Mouse (Mus musculus): ENCODE data around the gene Nmt1. TPM values are rescaled to one million over a fixed set of nuclear protein-coding genes. Genes with fewer than 3 reads are reported as not detected.

Gene Nmt1
- 101 TPM in 2 replicates for polyA plus RNA-seq (2011; ENCODE audit: insufficient read depth, insufficient read length, low read depth, missing spikeins)

GRCm38 (mm10) chr11:103028176-103028891 lies at the start of gene Nmt1, which contains the start of gene Dcakd:
Nmt1 (plus strand) TSS chr11:103028190.
Dcakd (minus strand) TSS chr11:103028333.
- Histone ChIP-seq H3K4me1 (ENCODE audit: control insufficient read depth, insufficient read depth, low read length) (peaks cover 2% of the 10 kb centered on the region), H3K36me3 (ENCODE audit: control insufficient read depth, insufficient read depth, low read length, poor library complexity, severe bottlenecking) (peaks cover 5% of the 10 kb centered on the region), H3K4me3 (ENCODE audit: low read depth, low read length) (peak within 1 kb of the TSS; percentile 97), H3K27ac (ENCODE audit: insufficient read depth, low read length) (peak within 1 kb of the TSS; percentile 81), H3K9ac (ENCODE audit: low read depth, poor library complexity, severe bottlenecking) (peak within 1 kb of the TSS; percentile 75), H3K9me3 (replicated peaks; ENCODE audit: control insufficient read depth, insufficient read depth, low read length, poor library complexity, severe bottlenecking) (no peaks in the 10 kb centered on the region), H3K27me3 (ENCODE audit: control insufficient read depth, insufficient read depth, low read length, poor library complexity, severe bottlenecking) (no peaks in the 10 kb centered on the region)
- peak; percentile 66 for TF ChIP-seq POLR2A (IDR thresholded peaks at IDR 0.05; ENCODE audit: insufficient read depth, low read length)
- 0 out of 2 replicates have a peak, but pooled peaks have one; percentile 33 for TF ChIP-seq EP300 (IDR thresholded peaks at IDR 0.05; ENCODE audit: insufficient read depth, low read depth, low read length)
- TF ChIP-seq CTCF (IDR thresholded peaks at IDR 0.05; ENCODE audit: low read depth, low read length): no peak

- H3K9me3 ChIP-seq (replicated peaks; ENCODE audit: control insufficient read depth, insufficient read depth, low read length, poor library complexity, severe bottlenecking): no peaks in the 10 kb centered on the region
- H3K27me3 ChIP-seq (ENCODE audit: control insufficient read depth, insufficient read depth, low read length, poor library complexity, severe bottlenecking): no peaks in the 10 kb centered on the region
- no peak overlapping the region for H3K9ac ChIP-seq (ENCODE audit: low read depth, poor library complexity, severe bottlenecking)
- H3K4me3 ChIP-seq (ENCODE audit: low read depth, low read length): no peak overlapping the region
- no peak overlapping the region for H3K27ac ChIP-seq (ENCODE audit: insufficient read depth, low read length)
- H3K36me3 ChIP-seq (ENCODE audit: control insufficient read depth, insufficient read depth, low read length, poor library complexity, severe bottlenecking): no peaks in the 10 kb centered on the region
- H3K4me1 ChIP-seq (ENCODE audit: control insufficient read depth, insufficient read depth, low read length): no peaks in the 10 kb centered on the region
- TF ChIP-seq CTCF (IDR thresholded peaks at IDR 0.05; ENCODE audit: low read depth, low read length): no peak
- no peak for TF ChIP-seq POLR2A (IDR thresholded peaks at IDR 0.05; ENCODE audit: insufficient read depth, low read length)
- no peak for TF ChIP-seq EP300 (IDR thresholded peaks at IDR 0.05; ENCODE audit: insufficient read depth, low read depth, low read length)
Observed at GRCm38 (mm10) chr11:102981151-102981890, 46.7 kb upstream of the Nmt1 start.

GRCm38 (mm10) chr11:102984086-102984485 lies 43.9 kb upstream of the Nmt1 start:
- Histone ChIP-seq H3K36me3 (ENCODE audit: control insufficient read depth, insufficient read depth, low read length, poor library complexity, severe bottlenecking) (no peaks in the 10 kb centered on the region), H3K9me3 (replicated peaks; ENCODE audit: control insufficient read depth, insufficient read depth, low read length, poor library complexity, severe bottlenecking) (no peaks in the 10 kb centered on the region), H3K27me3 (ENCODE audit: control insufficient read depth, insufficient read depth, low read length, poor library complexity, severe bottlenecking) (no peaks in the 10 kb centered on the region), H3K9ac (ENCODE audit: low read depth, poor library complexity, severe bottlenecking) (no peak overlapping the region), H3K27ac (ENCODE audit: insufficient read depth, low read length) (no peak overlapping the region), H3K4me3 (ENCODE audit: low read depth, low read length) (no peak overlapping the region), H3K4me1 (ENCODE audit: control insufficient read depth, insufficient read depth, low read length) (no peaks in the 10 kb centered on the region)
- TF ChIP-seq EP300 (IDR thresholded peaks at IDR 0.05; ENCODE audit: insufficient read depth, low read depth, low read length) (no peak), POLR2A (IDR thresholded peaks at IDR 0.05; ENCODE audit: insufficient read depth, low read length) (no peak), CTCF (IDR thresholded peaks at IDR 0.05; ENCODE audit: low read depth, low read length) (no peak)

GRCm38 (mm10) chr11:102984615-102985014 lies 43.4 kb upstream of the Nmt1 start:
- Histone ChIP-seq H3K4me3 (ENCODE audit: low read depth, low read length) (no peak overlapping the region), H3K9me3 (replicated peaks; ENCODE audit: control insufficient read depth, insufficient read depth, low read length, poor library complexity, severe bottlenecking) (no peaks in the 10 kb centered on the region), H3K9ac (ENCODE audit: low read depth, poor library complexity, severe bottlenecking) (no peak overlapping the region), H3K27ac (ENCODE audit: insufficient read depth, low read length) (no peak overlapping the region), H3K36me3 (ENCODE audit: control insufficient read depth, insufficient read depth, low read length, poor library complexity, severe bottlenecking) (no peaks in the 10 kb centered on the region), H3K27me3 (ENCODE audit: control insufficient read depth, insufficient read depth, low read length, poor library complexity, severe bottlenecking) (no peaks in the 10 kb centered on the region), H3K4me1 (ENCODE audit: control insufficient read depth, insufficient read depth, low read length) (peaks cover 2% of the 10 kb centered on the region)
- no peak for TF ChIP-seq EP300 (IDR thresholded peaks at IDR 0.05; ENCODE audit: insufficient read depth, low read depth, low read length)
- TF ChIP-seq POLR2A (IDR thresholded peaks at IDR 0.05; ENCODE audit: insufficient read depth, low read length): no peak
- no peak for TF ChIP-seq CTCF (IDR thresholded peaks at IDR 0.05; ENCODE audit: low read depth, low read length)

GRCm38 (mm10) chr11:102985160-102985559 lies 42.8 kb upstream of the Nmt1 start:
- TF ChIP-seq CTCF (IDR thresholded peaks at IDR 0.05; ENCODE audit: low read depth, low read length) (no peak), POLR2A (IDR thresholded peaks at IDR 0.05; ENCODE audit: insufficient read depth, low read length) (no peak), EP300 (IDR thresholded peaks at IDR 0.05; ENCODE audit: insufficient read depth, low read depth, low read length) (no peak)
- no peaks in the 10 kb centered on the region for H3K36me3 ChIP-seq (ENCODE audit: control insufficient read depth, insufficient read depth, low read length, poor library complexity, severe bottlenecking)
- no peak overlapping the region for H3K9ac ChIP-seq (ENCODE audit: low read depth, poor library complexity, severe bottlenecking)
- H3K27ac ChIP-seq (ENCODE audit: insufficient read depth, low read length): no peak overlapping the region
- peaks cover 2% of the 10 kb centered on the region for H3K4me1 ChIP-seq (ENCODE audit: control insufficient read depth, insufficient read depth, low read length)
- H3K27me3 ChIP-seq (ENCODE audit: control insufficient read depth, insufficient read depth, low read length, poor library complexity, severe bottlenecking): no peaks in the 10 kb centered on the region
- no peaks in the 10 kb centered on the region for H3K9me3 ChIP-seq (replicated peaks; ENCODE audit: control insufficient read depth, insufficient read depth, low read length, poor library complexity, severe bottlenecking)
- H3K4me3 ChIP-seq (ENCODE audit: low read depth, low read length): no peak overlapping the region

Data from ES-Bruce4 (cell line).